Mouse (Mus musculus) heart, adult 11 months (tissue): ENCODE measurements at regions not wholly inside any gene's neighbourhood (a gene's known extent, or its start where the extent isn't known, plus 50 kb on each side); places are given as distances from the start of the nearest gene placed in this dataset.

Source experiments
- DNase-seq: peaks from one replicate; pipeline ENCODE4 v3.0.0; 2022

GRCm38 (mm10) chr12:56402137-56402536 is 56.4 kb upstream of the Mbip start:
- DNase-seq: no peak
